Mouse (Mus musculus) c-Kit-positive CD71-negative TER-119-negative erythroid progenitor cells, embryonic 14.5 days (primary cell): ENCODE measurements around the gene Tpk1.

Experiments
- DNase-seq: peaks from one replicate; pipeline ENCODE4 v3.0.0-alpha.2; 2013; ENCODE audit warnings: low read depth

Gene Tpk1

GRCm38 (mm10) chr6:43354562-43355241 lies 311.4 kb downstream of the Tpk1 start:
- peak; percentile 16 for DNase-seq

- no peak for DNase-seq
Measured at GRCm38 (mm10) chr6:43353446-43353845, 312.6 kb downstream of the Tpk1 start.

DNA sequence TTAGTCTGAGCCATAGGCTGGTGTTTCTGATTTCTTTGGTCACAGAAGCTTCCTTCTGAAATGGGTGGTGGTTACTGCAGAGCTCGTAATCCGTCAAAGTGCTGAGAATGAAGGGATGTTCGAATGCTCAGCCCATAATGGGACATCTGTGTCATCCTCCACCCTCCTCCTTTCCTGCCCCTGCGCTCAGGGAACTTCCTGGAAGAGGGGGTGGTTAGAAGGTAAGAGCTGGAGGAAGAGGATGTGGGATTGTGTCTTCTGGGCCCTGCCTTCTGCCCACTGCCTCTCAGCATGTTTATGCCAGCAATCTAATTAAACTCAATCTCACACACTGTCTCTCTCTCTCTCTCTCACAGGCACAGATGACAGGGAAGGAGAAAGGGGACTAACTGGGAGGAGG lies 317.0 kb downstream of the Tpk1 start:
- DNase-seq: no peak

- no peak for DNase-seq
Measured at GRCm38 (mm10) chr6:43347637-43348036, 318.4 kb downstream of the Tpk1 start.

- no peak for DNase-seq
Measured at GRCm38 (mm10) chr6:43343006-43343405, 323.1 kb downstream of the Tpk1 start.

DNA sequence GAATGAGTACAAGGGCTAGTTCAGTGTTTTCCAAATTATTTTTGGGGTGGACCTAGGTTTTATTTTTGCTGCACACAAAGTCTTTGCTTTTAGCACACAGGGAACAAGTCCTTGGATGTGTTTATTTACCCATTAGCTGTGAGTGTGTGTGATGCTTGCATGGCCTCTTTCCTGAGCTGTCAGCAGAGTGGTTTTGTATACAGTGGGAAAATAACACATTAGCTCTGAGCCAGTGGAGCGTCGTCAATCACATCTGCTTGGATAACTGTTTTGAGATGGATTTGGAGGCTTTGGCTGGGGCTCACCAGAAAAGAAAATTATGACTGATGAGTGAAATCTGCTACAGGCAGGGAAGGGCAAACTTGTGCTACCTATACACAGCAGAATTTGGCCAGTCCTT lies 323.7 kb downstream of the Tpk1 start:
- no peak for DNase-seq

DNA sequence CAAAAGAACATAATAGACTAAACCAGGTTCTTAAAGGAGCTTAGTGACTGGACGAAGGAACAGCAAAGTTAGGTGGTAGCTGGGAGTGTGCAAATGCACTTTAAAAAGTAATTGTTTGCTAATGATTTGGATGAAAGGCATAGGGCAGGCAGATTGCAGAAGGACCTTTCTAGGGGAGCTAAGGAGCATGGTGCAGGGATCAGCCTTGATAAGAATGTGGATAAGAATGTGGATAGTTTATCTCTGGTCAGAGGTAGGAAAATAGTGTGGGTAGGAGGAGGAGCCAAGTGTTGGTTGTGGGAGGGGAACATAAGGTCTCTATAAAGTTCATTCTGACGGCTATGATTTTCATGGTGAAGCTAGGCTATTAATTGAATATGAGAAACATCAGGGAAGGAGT lies 327.3 kb downstream of the Tpk1 start:
- DNase-seq: no peak

GRCm38 (mm10) chr6:43337491-43337961 lies 328.6 kb downstream of the Tpk1 start:
- no peak for DNase-seq

- DNase-seq: peak; percentile 6
Measured at GRCm38 (mm10) chr6:43335619-43336234, 330.4 kb downstream of the Tpk1 start.

DNA sequence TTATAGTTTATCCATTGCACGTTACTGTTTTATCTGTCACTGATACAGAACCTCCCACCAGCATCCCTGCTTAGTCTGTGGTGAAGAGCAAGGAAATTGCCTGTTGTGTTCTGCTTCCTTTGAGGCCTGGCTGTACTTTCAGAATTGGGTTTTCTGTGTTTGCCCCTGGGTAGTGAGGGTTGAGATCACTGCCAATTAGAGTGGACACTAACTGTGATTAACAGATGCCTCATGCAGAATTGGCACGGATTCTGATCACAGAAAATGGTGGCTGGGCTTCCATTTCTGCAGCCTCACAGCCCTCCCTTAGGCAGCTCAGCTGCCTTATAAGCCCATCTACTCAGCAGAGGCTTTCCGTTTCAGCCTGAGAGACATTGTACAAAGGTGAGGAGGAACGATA lies 332.6 kb downstream of the Tpk1 start:
- no peak for DNase-seq

GRCm38 (mm10) chr6:43312961-43313656 lies 353.0 kb downstream of the Tpk1 start:
- no peak for DNase-seq

DNA sequence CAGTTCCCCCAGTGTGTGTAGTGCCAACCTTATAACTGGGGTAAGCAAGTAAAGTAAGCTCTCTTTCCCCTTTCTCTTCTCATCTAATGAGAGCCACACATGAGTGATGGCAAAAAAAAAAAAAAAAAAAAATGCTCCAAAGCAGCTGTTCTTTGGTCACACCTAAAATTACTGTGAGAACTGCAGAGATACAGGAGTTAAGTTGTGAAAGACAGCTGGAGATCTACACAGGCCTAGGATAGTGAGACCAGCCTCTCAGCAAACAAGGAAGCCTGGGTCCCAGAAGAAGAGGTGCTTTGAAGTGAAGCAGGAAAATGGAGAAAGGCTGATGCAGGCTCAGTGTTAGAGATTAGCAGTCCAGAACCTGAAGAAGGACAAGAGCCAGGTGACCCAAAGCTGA lies 353.5 kb downstream of the Tpk1 start:
- DNase-seq: no peak

DNA sequence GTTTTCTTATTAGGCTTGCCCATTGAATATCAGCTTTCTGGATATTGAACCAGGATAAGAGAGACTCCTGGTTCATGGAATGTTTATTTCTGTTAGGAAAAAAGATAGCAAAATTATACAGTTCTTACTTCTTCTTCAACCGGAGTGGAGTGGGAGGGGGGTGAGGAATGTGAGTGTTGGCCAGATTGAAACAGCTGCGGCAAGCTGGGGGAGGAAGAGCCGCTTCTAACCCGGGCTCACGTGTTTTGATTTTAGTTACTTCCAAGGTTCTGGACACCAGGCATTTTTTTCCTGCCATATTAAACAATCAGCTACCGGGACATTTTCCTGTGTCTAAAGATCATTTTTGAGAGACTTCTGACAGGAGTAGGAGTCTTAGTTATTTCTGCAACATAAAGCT lies 356.0 kb downstream of the Tpk1 start:
- no peak for DNase-seq

DNA sequence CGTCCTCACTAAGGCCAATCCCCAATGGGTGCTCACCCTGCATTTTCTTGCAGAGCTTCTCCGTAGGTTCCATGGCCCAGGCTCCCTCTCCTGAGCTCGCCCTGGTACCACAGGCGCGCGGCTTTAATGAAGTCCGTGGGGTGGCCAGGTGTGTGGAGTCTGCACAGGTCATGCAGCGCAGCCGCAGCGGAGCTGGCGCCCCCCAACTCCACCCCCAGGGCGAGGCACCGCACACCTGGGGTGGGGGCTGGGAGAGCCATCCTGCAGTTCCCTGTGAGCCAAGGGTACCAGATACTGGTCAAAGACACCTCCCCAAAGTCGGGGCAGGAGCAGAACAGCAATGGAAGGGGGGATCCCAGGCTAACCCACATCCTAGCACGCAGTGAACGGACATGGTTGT lies 356.6 kb downstream of the Tpk1 start, which contains the start of gene Nobox:
Gene Nobox (minus strand): TSS at position 101 of the 400 bp plus-strand sequence.
- no peak for DNase-seq

GRCm38 (mm10) chr6:43297508-43297850 lies 368.6 kb downstream of the Tpk1 start:
- DNase-seq: no peak

DNA sequence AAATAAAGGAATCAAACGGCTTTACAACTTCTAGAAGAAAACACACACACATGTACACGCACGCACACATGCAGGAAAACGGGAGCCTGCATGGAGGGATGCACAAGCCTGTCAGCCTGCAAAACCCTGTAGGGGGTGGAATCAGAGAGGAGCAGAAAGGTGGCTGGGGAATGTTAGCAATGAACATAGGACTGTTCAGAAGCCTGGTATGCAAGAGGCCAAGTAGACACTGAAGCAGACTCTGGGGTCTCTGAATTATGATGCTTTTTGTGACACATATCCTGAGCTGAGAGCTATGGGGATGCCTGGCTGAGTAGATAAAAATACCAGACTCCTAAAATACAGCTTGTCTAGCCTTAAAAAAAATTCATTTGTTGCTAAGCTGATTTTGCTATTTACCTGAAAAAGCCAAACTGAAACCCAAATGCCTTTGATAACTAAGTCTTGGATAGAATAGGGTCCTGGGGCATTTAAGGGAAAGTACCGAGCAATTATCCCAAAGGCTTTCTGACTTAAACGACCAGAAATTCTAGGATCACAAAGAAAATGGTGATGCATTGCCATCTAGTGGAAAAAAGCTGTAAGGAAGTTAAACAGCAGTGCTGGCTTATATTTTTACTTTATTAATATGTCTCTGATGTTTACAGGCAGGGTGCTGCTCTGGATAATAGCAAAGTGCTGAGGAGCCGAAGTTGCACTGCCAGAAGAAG lies 369.1 kb downstream of the Tpk1 start:
- DNase-seq: peak; percentile 17

GRCm38 (mm10) chr6:43295908-43296307 lies 370.2 kb downstream of the Tpk1 start:
- no peak for DNase-seq
